ENCODE assay signal across 18 mouse cellular contexts in genomic region chrX:36513726-36514125, GRCm38 (mm10). TPM values are rescaled to one million over a fixed set of nuclear protein-coding genes. Genes with fewer than 3 reads are reported as not detected.
DNase-seq lines count a peak whose midpoint lies in the region; ATAC-seq and TF ChIP-seq lines count a peak whose summit lies in the region.
"Had no signal": no experiment of that assay in that cellular context is flagged by ENCODE, and none has a peak within 500 bp of the region (broad histone marks: within the 10 kb centered on the region; RNA-seq: fewer than 3 reads in every experiment).

No protein-coding gene starts in this region.

- TF ChIP-seq RAD21 in CH12.LX (IDR thresholded peaks at IDR 0.05; ENCODE audit: low read depth, low read length), result no peak

- no peak for TF ChIP-seq POLR2A in CH12.LX (IDR thresholded peaks at IDR 0.05; ENCODE audit: low read depth, low read length)

- no peak overlapping the region for H3K27ac ChIP-seq in kidney, embryonic 16.5 days (ENCODE audit: low read length)
- no peak overlapping the region for H3K27ac ChIP-seq in CH12.LX (ENCODE audit: insufficient read depth, low read depth)
- no peak overlapping the region for H3K27ac ChIP-seq in layer of hippocampus, adult 2 months
- H3K27ac ChIP-seq: heart, embryonic 15.5 days; hindbrain, embryonic 14.5 days; neural tube, embryonic 12.5 days; stomach, embryonic 15.5 days had no signal

- H3K4me3 ChIP-seq in kidney, embryonic 16.5 days (ENCODE audit: low read length), result no peak overlapping the region
- H3K4me3 ChIP-seq in CH12.LX (replicated peaks in 1 of 3; ENCODE audit: low read depth in 2 of 3, low read length in 2 of 3, poor library complexity in 1 of 3), result no peak overlapping the region
- H3K4me3 ChIP-seq in layer of hippocampus, adult 2 months, result no peak overlapping the region
- H3K4me3 ChIP-seq: heart, embryonic 15.5 days; neural tube, embryonic 12.5 days; stomach, embryonic 15.5 days had no signal

- H3K9ac ChIP-seq in kidney, embryonic 16.5 days (replicated peaks; ENCODE audit: low read length), result no peak overlapping the region
- H3K9ac ChIP-seq in CH12.LX (ENCODE audit: insufficient read depth, low read depth), result no peak overlapping the region
- H3K9ac ChIP-seq: heart, embryonic 15.5 days; hindbrain, embryonic 14.5 days; neural tube, embryonic 12.5 days; stomach, embryonic 15.5 days had no signal

- H3K79me2 ChIP-seq in CH12.LX (replicated peaks; ENCODE audit: control insufficient read depth, extremely low read depth, insufficient read depth, poor library complexity, severe bottlenecking), result no peaks in the 10 kb centered on the region

- peak in 1 of 2 experiments; percentile 23; a peak in 2 of 4 replicates for TF ChIP-seq CTCF in CH12.LX (conservative IDR thresholded peaks at IDR 0.05 in 1 of 2, IDR thresholded peaks at IDR 0.05 in 1 of 2; ENCODE audit: low read depth in 2 of 2, low read length in 2 of 2)
- TF ChIP-seq CTCF in layer of hippocampus, adult 2 months (conservative IDR thresholded peaks at IDR 0.05), result no peak

- no peak overlapping the region for H3K4me2 ChIP-seq in kidney, embryonic 16.5 days (replicated peaks; ENCODE audit: low read depth, low read length)
- H3K4me2 ChIP-seq in CH12.LX (ENCODE audit: insufficient read depth, low read depth, poor library complexity, severe bottlenecking), result no peak overlapping the region
- H3K4me2 ChIP-seq: heart, embryonic 15.5 days; hindbrain, embryonic 14.5 days; midbrain, embryonic 11.5 days; neural tube, embryonic 12.5 days; stomach, embryonic 15.5 days had no signal

- WGBS in kidney, embryonic 16.5 days, result 53% methylated on average over 8 of the region's 8 CpGs

- TF ChIP-seq EP300 in CH12.LX (IDR thresholded peaks at IDR 0.05; ENCODE audit: low read length), result no peak

- no peaks in the 10 kb centered on the region for H3K4me1 ChIP-seq in kidney, embryonic 16.5 days (ENCODE audit: insufficient read depth, low read length)
- H3K4me1 ChIP-seq in CH12.LX (ENCODE audit: control insufficient read depth in 1 of 2, insufficient read depth in 2 of 2), result no peaks in the 10 kb centered on the region
- H3K4me1 ChIP-seq: heart, embryonic 15.5 days; neural tube, embryonic 12.5 days; stomach, embryonic 15.5 days had no signal

- no peaks in the 10 kb centered on the region for H3K27me3 ChIP-seq in kidney, embryonic 16.5 days (ENCODE audit: insufficient read depth, low read length)
- H3K27me3 ChIP-seq in CH12.LX (replicated peaks), result no peaks in the 10 kb centered on the region
- H3K27me3 ChIP-seq: heart, embryonic 15.5 days; neural tube, embryonic 12.5 days; stomach, embryonic 15.5 days had no signal

- H3K36me3 ChIP-seq in kidney, embryonic 16.5 days (ENCODE audit: insufficient read depth, low read length), result no peaks in the 10 kb centered on the region
- H3K36me3 ChIP-seq in CH12.LX (replicated peaks in 1 of 2; ENCODE audit: control insufficient read depth in 1 of 2, insufficient read depth in 1 of 2, low read length in 1 of 2), result no peaks in the 10 kb centered on the region
- H3K36me3 ChIP-seq: G1E; heart, embryonic 15.5 days; neural tube, embryonic 12.5 days; stomach, embryonic 15.5 days had no signal

- no peaks in the 10 kb centered on the region for H3K9me3 ChIP-seq in kidney, embryonic 16.5 days (ENCODE audit: low read length)
- no peaks in the 10 kb centered on the region for H3K9me3 ChIP-seq in CH12.LX (replicated peaks; ENCODE audit: low read length)
- H3K9me3 ChIP-seq: G1E; heart, embryonic 15.5 days; neural tube, embryonic 12.5 days; stomach, embryonic 15.5 days had no signal

- no peak for ATAC-seq in kidney, embryonic 16.5 days (ENCODE audit: low FRiP score, low TSS enrichment)
- ATAC-seq: lung, postnatal 0 days had no signal

- DNase-seq in kidney, postnatal 36 days, result peak; percentile 2 to 6
- DNase-seq in 416B (ENCODE audit: low read depth), result peak; percentile 10
- no peak for DNase-seq in CH12.LX (ENCODE audit: extremely low read depth)
- DNase-seq in adrenal gland, postnatal 36 days, result peak; percentile 33 to 40
- no peak for DNase-seq in spleen, postnatal 4 days (ENCODE audit: low spot score in 2 of 2)
- no peak for DNase-seq in layer of hippocampus, adult 2 months (ENCODE audit: low spot score in 2 of 2)
- DNase-seq: cerebellum, adult 11 months; liver had no signal

- dilution Hi-C loops in CH12.LX (cut with MboI; ENCODE audit: extremely low pct_ligation_motif_present, extremely low pct_unique_long_range_greater_than_20kb, low sequenced_read_pairs), result no loop called here

- in situ Hi-C loops in CH12.LX (cut with MboI; ENCODE audit: low pct_ligation_motif_present, low pct_unique_long_range_greater_than_20kb, low sequenced_read_pairs), result no loop called here

TF ChIP-seq in CH12.LX, 34 proteins besides CTCF, POLR2A, EP300 and RAD21:
- TF ChIP-seq SMC3 (IDR thresholded peaks at IDR 0.05; ENCODE audit: low read depth, low read length) (peak; percentile 17; the same call in 1 of the 2 replicates), UBTF (IDR thresholded peaks at IDR 0.05; ENCODE audit: low read depth, low read length) (no peak)

RNA-seq across cellular contexts. Expression of gene Gm14569, which starts 22.1 kb away (rescaled TPM):
- not detected in 2 replicates for polyA plus RNA-seq in kidney, embryonic 16.5 days (2015; fragmentation: Nextera tagmentation; extraction: Ambion mirVana)
- not detected in 2 replicates for total RNA-seq in CH12.LX (2012; rRNA removed)
- total RNA-seq in CH12.LX (2014; rRNA removed), result not detected in 2 replicates
- polyA plus RNA-seq in CH12.LX (2012; ENCODE audit: insufficient read length, low read depth), result not detected in 2 replicates
- under 1 TPM in 1 of 2 experiments, not detected in 1; 0.20 TPM for total RNA-seq in adrenal gland, postnatal 36 days (2021)
- 1 to 10 TPM; 2.0 TPM for total RNA-seq in layer of hippocampus, adult 2 months (2021)
- total RNA-seq: granulocyte monocyte progenitor cell, adult 5-6 weeks had no signal
- polyA plus RNA-seq: G1E; heart, embryonic 15.5 days; large intestine, adult 2 months; lung, postnatal 0 days; midbrain, embryonic 11.5 days; neural tube, embryonic 12.5 days; stomach, embryonic 15.5 days had no signal

Comparison
In these comparisons a context has a peak if more than half of its experiments do, and no peak if none do; other contexts are left out.
1. DNase-seq: peak in kidney, postnatal 36 days (2 of 2), 416B (single experiment) and adrenal gland, postnatal 36 days (2 of 2); none in CH12.LX (single experiment), spleen, postnatal 4 days (0 of 2) and layer of hippocampus, adult 2 months (0 of 2).